8 mouse cellular contexts compared by ENCODE assay signal in genomic region chr13:67500084-67500719, GRCm38 (mm10). TPM values are rescaled to one million over a fixed set of nuclear protein-coding genes. Genes with fewer than 3 reads are reported as not detected.
DNase-seq lines count a peak whose midpoint lies in the region; ATAC-seq lines count a peak whose summit lies in the region.

Gene Zfp58, minus strand, starts transcription at chr13:67500555.

- peak; percentile 99 for ATAC-seq in hindbrain, embryonic 16.5 days

- peaks cover 12% of the 10 kb centered on the region; the same call in 1 of the 2 replicates for H3K79me2 ChIP-seq in macrophage (ENCODE audit: inconsistent target)

- H3K4me2 ChIP-seq in hindbrain, embryonic 16.5 days (ENCODE audit: low read length): peak within 1 kb of the TSS; percentile 83

- no peaks in the 10 kb centered on the region for H3K27me3 ChIP-seq in hindbrain, embryonic 16.5 days (replicated peaks; ENCODE audit: control insufficient read depth, insufficient read depth, low read length)

- DNase-seq in WW6 (ENCODE audit: low read depth, low spot score): peak; percentile 57
- peak; percentile 44 to 67 for DNase-seq in cerebellum, postnatal 4 days (ENCODE audit: low spot score in 2 of 2)
- peak; percentile 90 for DNase-seq in gastrocnemius, adult 18-20 months (ENCODE audit: low spot score)
- DNase-seq in left cerebral cortex, adult 18-20 months (ENCODE audit: low spot score in 2 of 2): peak; percentile 88 to 89
- peak; percentile 92 for DNase-seq in right cerebral cortex, adult 18-20 months
- peak; percentile 23 for DNase-seq in urinary bladder, postnatal 10 days (ENCODE audit: low spot score)

- peaks cover 8% of the 10 kb centered on the region for H3K4me1 ChIP-seq in hindbrain, embryonic 16.5 days (ENCODE audit: control insufficient read depth, insufficient read depth, low read depth, low read length)

- H3K9me3 ChIP-seq in hindbrain, embryonic 16.5 days (ENCODE audit: control insufficient read depth, low read length): peaks cover under 1% of the 10 kb centered on the region; the same call in 1 of the 2 replicates

- peak within 1 kb of the TSS; percentile 58 for H3K4me3 ChIP-seq in hindbrain, embryonic 16.5 days (ENCODE audit: low read length)
- peak within 1 kb of the TSS; percentile 94 for H3K4me3 ChIP-seq in macrophage (ENCODE audit: inconsistent target)

- under 1% methylated on average over 22 of the region's 22 CpGs for WGBS in hindbrain, embryonic 16.5 days
- 2% methylated on average over 22 of the region's 22 CpGs for WGBS in macrophage (ENCODE audit: missing documents)

- H3K27ac ChIP-seq in hindbrain, embryonic 16.5 days (ENCODE audit: low read depth, low read length): 0 out of 2 replicates have a peak within 1 kb of the TSS, but pooled peaks have one; percentile 23
- peak within 1 kb of the TSS; percentile 31; the same call in 1 of the 2 replicates for H3K27ac ChIP-seq in macrophage

- H3K9ac ChIP-seq in hindbrain, embryonic 16.5 days (ENCODE audit: low read depth, low read length): peak within 1 kb of the TSS; percentile 68

- H3K36me3 ChIP-seq in hindbrain, embryonic 16.5 days (ENCODE audit: control insufficient read depth, insufficient read depth, low read length): peaks cover 2% of the 10 kb centered on the region; the same call in 1 of the 2 replicates
- H3K36me3 ChIP-seq in macrophage (ENCODE audit: inconsistent target): peaks cover 2% of the 10 kb centered on the region; the same call in 1 of the 2 replicates

RNA-seq across cellular contexts. Expression of gene Zfp58, which starts in this region (rescaled TPM):
- 1 to 10 TPM; 3.4 to 4.2 TPM for total RNA-seq in gastrocnemius, adult 18-20 months (2021)
- polyA plus RNA-seq in hindbrain, embryonic 16.5 days (2015; fragmentation: Nextera tagmentation; extraction: Ambion mirVana): 9.8 and 10.5 TPM in 2 replicates
- 1 to 10 TPM; 9.7 to 9.9 TPM for total RNA-seq in left cerebral cortex, adult 18-20 months (2021)
- 10 to 100 TPM in 10 of 26 experiments, 1 to 10 TPM in 16; 3.0 to 17.1 (median 8.9) TPM for total RNA-seq in macrophage (2018; cell fraction: chromatin; rRNA removed)
- total RNA-seq in macrophage (2018; cell fraction: cytosol; rRNA removed): 1 to 10 TPM; 1.2 to 6.3 (median 4.7) TPM
- 10 to 100 TPM in 5 of 26 experiments, 1 to 10 TPM in 21; 2.1 to 15.8 (median 5.9) TPM for total RNA-seq in macrophage (2018; cell fraction: nucleus; rRNA removed)
- 4.4 to 10.5 TPM (median 6.7 TPM) in 3 replicates for polyA plus RNA-seq in macrophage (2018)

Comparison
In these comparisons a context has a peak if more than half of its experiments do, and no peak if none do; other contexts are left out.
1. Peak in every context shown above with its lines: DNase-seq, ATAC-seq, H3K4me3 ChIP-seq and H3K27ac ChIP-seq.
2. DNase-seq: peak in every context shown above with its lines; median percentile 92 in right cerebral cortex, adult 18-20 months; 90 in gastrocnemius, adult 18-20 months; 88 in left cerebral cortex, adult 18-20 months; 57 in WW6; 56 in cerebellum, postnatal 4 days; 23 in urinary bladder, postnatal 10 days.